Mouse (Mus musculus) CD8-positive naive resting alpha-beta T cell, adult 2 months (primary cell): ENCODE data around the gene Cc2d1b.
A peak's percentile ranks its signal among the peaks of the same experiment; 100 is the strongest.

Experiments
- DNase-seq, 2 experiments: peaks; one replicate each; pipeline ENCODE4 v3.0.0; 2022; ENCODE audit warnings: low read depth in 2 of 2, low spot score in 2 of 2

Cc2d1b gene

DNA sequence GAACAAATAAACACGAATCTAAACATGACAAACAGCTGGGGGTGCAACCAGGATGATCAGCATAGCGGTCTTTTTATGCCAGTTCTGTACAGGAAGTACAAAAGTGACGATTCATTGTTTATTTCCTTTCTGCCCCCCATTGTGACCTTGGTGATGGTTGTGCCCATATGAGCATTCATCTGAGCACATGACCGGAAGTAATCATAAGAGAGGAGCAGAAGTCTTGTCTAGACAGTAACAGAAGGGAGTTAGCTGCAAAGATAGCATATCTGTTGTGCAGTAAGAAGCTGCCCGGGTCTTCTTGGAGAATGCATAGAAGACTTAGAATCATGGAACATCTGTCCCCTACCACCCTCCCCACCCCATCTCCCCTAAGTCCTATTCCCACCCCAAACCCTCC is 19.0 kb downstream of the Cc2d1b start:
- DNase-seq = peak; percentile 2 to 38

DNA sequence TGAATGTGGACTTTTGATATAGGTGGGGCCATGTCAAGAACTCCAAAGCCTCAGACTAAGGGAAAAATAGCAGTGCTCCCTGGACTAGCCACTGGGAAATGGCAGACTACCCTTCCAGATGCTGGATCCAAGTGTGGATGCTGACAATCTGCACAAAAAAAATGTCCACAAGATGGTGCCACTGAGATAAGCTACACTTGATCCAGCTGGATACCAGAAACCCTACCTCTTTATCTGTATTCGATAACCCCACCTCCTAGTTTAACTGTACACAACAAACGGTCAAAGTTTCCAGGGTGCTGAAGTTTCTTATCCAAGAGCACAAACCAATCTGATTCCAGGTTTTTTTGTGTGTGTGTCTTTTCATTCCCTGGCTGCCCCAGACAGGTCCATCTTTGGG is 44.7 kb downstream of the Cc2d1b start:
- no peak for DNase-seq
